Mouse (Mus musculus) embryo, embryonic 9.5 days (tissue): ENCODE measurements at regions not wholly inside any gene's neighbourhood (a gene's known extent, or its start where the extent isn't known, plus 50 kb on each side); places are given as distances from the start of the nearest gene placed in this dataset.
A peak's percentile ranks its signal among the peaks of the same experiment; 100 is the strongest.
"Not testable (repeated sequence)": the region's sequence is repeated elsewhere in the genome, so short reads cannot be mapped to it uniquely, and the experiment has no call there.

Experiments used
- DNase-seq: peaks from one replicate; pipeline ENCODE4 v3.0.0-alpha.2; 2017; ENCODE audit errors: extremely low spot score

- no peak for DNase-seq
These were observed 87.5 kb upstream of the Ppp2r2d start for GRCm38 (mm10) chr7:138758386-138758785.

GRCm38 (mm10) chr7:138748442-138748841 is 97.4 kb upstream of the Ppp2r2d start:
- no peak for DNase-seq

GRCm38 (mm10) chr7:138746616-138747015 is 99.3 kb upstream of the Ppp2r2d start:
- peak; percentile 4 for DNase-seq

GRCm38 (mm10) chr7:138742516-138742845 is 103.4 kb upstream of the Ppp2r2d start:
- no peak for DNase-seq

GRCm38 (mm10) chr7:138741816-138742515 is 103.9 kb upstream of the Ppp2r2d start:
- DNase-seq, result no peak

GRCm38 (mm10) chr7:138734254-138734653 is 111.6 kb upstream of the Ppp2r2d start:
- DNase-seq, result peak; percentile 40

- DNase-seq, result no peak
These were observed 121.0 kb upstream of the Ppp2r2d start for GRCm38 (mm10) chr7:138724829-138725228.

GRCm38 (mm10) chr7:138719608-138720007 is 126.3 kb upstream of the Ppp2r2d start:
- DNase-seq, result no peak

GRCm38 (mm10) chr7:138719115-138719514 is 126.8 kb upstream of the Ppp2r2d start:
- DNase-seq, result no peak

GRCm38 (mm10) chr7:138714731-138715130 is 131.1 kb upstream of the Ppp2r2d start:
- no peak for DNase-seq

GRCm38 (mm10) chr7:138708373-138708772 is 137.5 kb upstream of the Ppp2r2d start:
- no peak for DNase-seq

GRCm38 (mm10) chr7:138699599-138699998 is 146.3 kb upstream of the Ppp2r2d start:
- not testable (repeated sequence) for DNase-seq

- DNase-seq, result no peak
These were observed 163.7 kb upstream of the Ppp2r2d start for GRCm38 (mm10) chr7:138682161-138682560.

- DNase-seq, result no peak
These were observed 165.3 kb upstream of the Ppp2r2d start for GRCm38 (mm10) chr7:138680530-138680929.

GRCm38 (mm10) chr7:138679575-138679974 is 166.3 kb upstream of the Ppp2r2d start:
- no peak for DNase-seq

- DNase-seq, result no peak
These were observed 172.9 kb upstream of the Ppp2r2d start for GRCm38 (mm10) chr7:138672959-138673358.

GRCm38 (mm10) chr7:138668337-138668736 is 177.5 kb upstream of the Ppp2r2d start:
- no peak for DNase-seq

GRCm38 (mm10) chr7:138660124-138660523 is 185.8 kb upstream of the Ppp2r2d start:
- DNase-seq, result no peak

- DNase-seq, result no peak
These were observed 188.4 kb upstream of the Ppp2r2d start for GRCm38 (mm10) chr7:138657521-138657920.

GRCm38 (mm10) chr7:138657076-138657475 is 188.8 kb upstream of the Ppp2r2d start:
- DNase-seq, result no peak

GRCm38 (mm10) chr7:138655940-138656339 is 189.9 kb upstream of the Ppp2r2d start:
- DNase-seq, result no peak

- DNase-seq, result no peak
These were observed 194.9 kb upstream of the Ppp2r2d start for GRCm38 (mm10) chr7:138650946-138651345.

GRCm38 (mm10) chr7:138647636-138648035 is 198.2 kb upstream of the Ppp2r2d start:
- DNase-seq, result no peak
